Mouse (Mus musculus) CD4-positive helper T cell, adult 2 months (primary cell): ENCODE results near the gene Klhl34.

Experiments
- DNase-seq: peaks from one replicate; pipeline ENCODE4 v3.0.0-alpha.2; 2012; ENCODE audit warnings: low read depth, missing footprints, low spot score

The Klhl34 gene

DNA sequence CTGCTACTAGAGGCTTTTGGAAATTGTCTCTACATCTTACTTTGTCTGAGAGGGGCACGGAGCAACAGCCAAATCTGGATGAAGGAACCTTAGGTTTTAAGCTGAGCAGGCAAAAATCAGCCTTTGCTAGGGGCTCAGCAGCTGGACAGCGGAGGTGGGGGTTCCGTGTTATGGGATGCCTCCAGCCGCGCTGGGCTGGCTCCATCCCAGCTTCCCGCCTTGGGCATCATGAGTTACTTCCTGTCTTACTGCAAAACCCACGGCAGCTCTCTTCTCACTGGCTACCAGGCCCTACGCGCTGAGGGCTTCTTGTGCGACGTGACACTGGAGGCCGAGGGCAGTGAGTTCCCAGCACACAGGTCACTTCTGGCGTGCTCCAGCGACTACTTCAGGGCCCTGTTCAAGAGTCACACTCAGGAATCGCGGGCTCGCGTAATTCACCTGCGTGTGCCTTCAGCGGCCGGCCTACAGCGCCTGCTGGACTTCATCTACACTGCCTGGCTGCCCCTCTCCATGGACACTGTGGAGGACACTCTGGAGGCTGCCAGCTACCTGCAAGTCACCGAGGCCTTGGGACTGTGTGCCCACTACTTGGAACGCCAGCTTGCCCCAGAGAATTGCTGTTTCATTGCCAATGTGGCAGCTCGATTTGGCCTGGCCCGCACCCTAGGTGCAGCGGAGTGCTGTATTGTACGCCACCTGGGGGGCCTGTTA, at the start of gene Klhl34:
Klhl34 (plus strand) TSS at position 229 of the 714 bp plus-strand sequence.
- DNase-seq, result no peak

DNA sequence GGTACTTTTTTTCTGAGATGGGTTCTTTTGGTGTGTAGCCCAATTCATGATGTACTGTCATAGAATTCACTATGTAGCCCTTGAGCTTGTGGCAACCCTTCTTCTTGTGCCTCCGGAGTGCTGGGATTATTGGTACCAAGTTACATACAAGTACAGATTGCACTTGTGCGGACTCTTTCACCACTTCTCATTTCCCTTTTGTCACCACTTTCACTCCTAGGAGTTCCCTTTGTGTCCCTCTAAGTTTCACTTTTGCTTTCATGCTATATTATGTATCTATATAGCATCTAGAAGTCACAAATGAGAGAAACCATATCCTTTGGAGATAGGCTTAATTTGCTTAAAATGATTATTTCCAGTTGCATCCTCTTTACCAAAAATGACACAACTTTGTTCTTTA, 16.6 kb upstream of the Klhl34 start:
- no peak for DNase-seq

DNA sequence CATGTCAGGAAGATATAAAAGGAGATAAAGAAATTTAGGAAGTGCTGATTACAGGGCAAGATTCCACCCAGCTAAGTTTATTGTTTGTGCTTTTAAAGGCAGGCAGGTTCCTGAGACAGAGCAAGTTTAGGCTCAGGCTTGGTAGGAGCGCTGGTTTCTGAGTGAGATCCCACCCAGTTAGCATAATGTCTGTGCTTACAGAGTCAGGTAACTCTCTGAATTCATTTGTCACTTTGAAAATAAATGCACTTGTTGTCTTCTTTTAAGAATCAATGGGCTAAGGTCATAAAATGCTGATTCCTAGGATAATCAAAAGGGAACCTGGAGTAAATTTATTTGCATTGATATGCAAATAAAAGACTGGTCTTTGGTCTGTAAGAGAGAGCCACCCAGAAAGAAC, 8.5 kb upstream of the Klhl34 start:
- DNase-seq, result no peak

DNA sequence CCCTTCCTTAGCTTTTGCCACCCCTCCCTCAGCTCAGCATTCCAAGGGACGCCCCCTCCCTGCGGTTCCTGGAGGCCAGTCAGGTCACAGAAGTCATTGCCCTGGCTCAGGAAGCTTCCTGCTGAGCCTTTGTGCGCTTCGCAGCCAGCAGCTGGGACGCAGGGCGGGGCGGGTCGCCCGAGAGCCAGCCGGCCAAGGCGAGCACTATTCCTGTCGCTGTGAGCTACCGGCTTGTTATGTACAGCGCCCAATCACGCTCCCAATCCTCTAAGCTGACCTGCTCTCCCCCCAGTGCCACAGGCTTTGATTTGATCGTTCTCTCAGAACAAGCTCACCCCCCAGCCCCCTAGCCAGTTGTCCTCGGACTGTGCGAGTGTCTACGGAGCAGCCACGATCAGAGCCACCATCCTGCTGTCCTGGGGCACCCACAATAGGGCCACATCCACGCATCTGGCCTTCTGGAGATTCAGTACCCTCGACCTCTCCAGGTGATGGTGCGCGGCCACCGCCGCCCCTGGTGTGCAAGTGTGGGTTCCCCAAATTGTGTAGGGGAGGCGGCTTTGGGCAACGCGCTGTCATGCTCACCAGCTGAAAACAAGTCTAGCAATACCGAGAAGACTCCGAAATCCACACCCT, 546 bp upstream of the Klhl34 start:
- DNase-seq, result no peak

DNA sequence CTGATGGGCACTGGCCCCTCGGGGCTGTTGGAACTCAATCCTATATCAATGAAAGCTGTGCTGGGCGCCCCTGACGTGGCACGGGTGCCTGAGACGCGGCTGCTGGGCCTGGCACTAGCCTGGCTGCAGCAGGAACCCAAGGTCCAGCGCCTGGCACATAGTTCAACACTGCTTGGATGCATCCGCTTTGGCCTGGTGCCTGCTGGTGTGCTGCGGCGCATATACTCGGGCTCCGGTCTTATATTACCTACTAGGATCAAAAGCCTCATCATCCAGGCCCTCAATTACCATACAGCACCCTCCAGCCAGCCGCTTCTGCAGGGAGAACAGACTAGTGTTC, 656 bp downstream of the Klhl34 start:
- no peak for DNase-seq

DNA sequence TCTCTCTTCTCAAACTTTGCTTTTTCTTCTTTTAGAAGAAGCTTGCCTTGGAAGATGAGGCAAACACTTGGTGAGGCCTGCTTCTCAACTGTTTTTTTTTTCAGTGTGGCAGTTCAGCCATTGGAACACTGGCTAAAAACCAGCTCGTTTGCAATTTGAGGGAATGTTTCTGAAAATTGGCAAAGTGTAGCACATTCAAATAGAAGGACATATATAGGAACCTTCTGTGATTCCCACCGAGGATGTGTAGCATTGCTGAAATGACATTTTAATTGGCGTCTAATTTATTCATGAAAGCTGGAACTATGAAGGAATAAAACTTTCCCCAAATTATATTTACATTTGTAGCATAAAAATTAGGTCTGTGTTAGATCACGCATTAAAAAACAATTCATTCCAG, 11.7 kb downstream of the Klhl34 start:
- no peak for DNase-seq
